17 mouse cellular contexts compared by ENCODE assay signal in genomic region chr13:37101755-37102154, GRCm38 (mm10).
"Had no signal": no experiment of that assay in that cellular context is flagged by ENCODE, and none has a peak within 500 bp of the region (broad histone marks: within the 10 kb centered on the region; RNA-seq: fewer than 3 reads in every experiment).

No protein-coding gene starts in this region.

- ATAC-seq: liver, postnatal 0 days; midbrain, embryonic 16.5 days had no signal

- H3K4me1 ChIP-seq: liver, embryonic 13.5 days; liver, embryonic 15.5 days; stomach, embryonic 15.5 days had no signal

- H3K36me3 ChIP-seq: liver, embryonic 13.5 days; liver, embryonic 15.5 days; midbrain, embryonic 12.5 days; neural tube, embryonic 12.5 days; stomach, embryonic 15.5 days had no signal

- H3K9ac ChIP-seq: liver, embryonic 13.5 days; liver, embryonic 15.5 days; liver, postnatal 0 days; lung, embryonic 14.5 days; midbrain, embryonic 12.5 days; neural tube, embryonic 12.5 days; stomach, embryonic 15.5 days had no signal

- H3K27me3 ChIP-seq: liver, embryonic 13.5 days; liver, embryonic 15.5 days; megakaryocyte, embryonic 14.5 days; midbrain, embryonic 12.5 days; neural tube, embryonic 12.5 days; stomach, embryonic 15.5 days had no signal

- H3K9me3 ChIP-seq: liver, embryonic 13.5 days; liver, embryonic 15.5 days; midbrain, embryonic 12.5 days; neural tube, embryonic 12.5 days; stomach, embryonic 15.5 days had no signal

- H3K4me3 ChIP-seq: liver, embryonic 13.5 days; liver, embryonic 15.5 days; megakaryocyte, embryonic 14.5 days; midbrain, embryonic 12.5 days; neural tube, embryonic 12.5 days; stomach, embryonic 15.5 days had no signal

- H3K27ac ChIP-seq: liver, embryonic 13.5 days; liver, embryonic 15.5 days; macrophage; midbrain, embryonic 12.5 days; neural tube, embryonic 12.5 days; stomach, embryonic 15.5 days; stomach, postnatal 0 days had no signal

- H3K4me2 ChIP-seq: liver, embryonic 13.5 days; liver, embryonic 15.5 days; lung, embryonic 14.5 days; midbrain, embryonic 12.5 days; neural tube, embryonic 12.5 days; stomach, embryonic 15.5 days had no signal

- DNase-seq: liver, embryonic 13.5 days; liver, postnatal 0 days; lung, embryonic 14.5 days; lung, postnatal 10 days; midbrain, embryonic 14.5 days; right cerebral cortex, postnatal 14 days; thymus, adult 2 months; thymus, postnatal 25 days; thymus, postnatal 4 days had no signal
